ENCODE assay signal across 8 mouse cellular contexts in genomic region chr6:91712855-91713331, GRCm38 (mm10). TPM values are rescaled to one million over a fixed set of nuclear protein-coding genes. Genes with fewer than 3 reads are reported as not detected.
DNase-seq lines count a peak whose midpoint lies in the region; ATAC-seq and TF ChIP-seq lines count a peak whose summit lies in the region.

No protein-coding gene starts in this region.

- H3K4me2 ChIP-seq in hindbrain, postnatal 0 days (ENCODE audit: low read depth, low read length): no peak overlapping the region
- no peak overlapping the region for H3K4me2 ChIP-seq in lung, postnatal 0 days (replicated peaks; ENCODE audit: low read depth, low read length)
- H3K4me2 ChIP-seq in neural tube, embryonic 15.5 days: no peak overlapping the region

- no peak overlapping the region for H3K9ac ChIP-seq in hindbrain, postnatal 0 days (replicated peaks; ENCODE audit: low read length)
- H3K9ac ChIP-seq in lung, postnatal 0 days (replicated peaks; ENCODE audit: low read depth): no peak overlapping the region
- no peak overlapping the region for H3K9ac ChIP-seq in neural tube, embryonic 15.5 days (replicated peaks)

- H3K27ac ChIP-seq in hindbrain, postnatal 0 days: peak overlapping the region; percentile 48; the same call in 1 of the 2 replicates
- H3K27ac ChIP-seq in lung, postnatal 0 days (ENCODE audit: low read length): peak overlapping the region; percentile 65
- H3K27ac ChIP-seq in neural tube, embryonic 15.5 days (replicated peaks): peak overlapping the region; percentile 51; the same call in 1 of the 2 replicates

- H3K9me3 ChIP-seq in hindbrain, postnatal 0 days (ENCODE audit: low read length): no peaks in the 10 kb centered on the region
- H3K9me3 ChIP-seq in lung, postnatal 0 days (ENCODE audit: low read length): no peaks in the 10 kb centered on the region
- H3K9me3 ChIP-seq in neural tube, embryonic 15.5 days (replicated peaks): no peaks in the 10 kb centered on the region

- H3K36me3 ChIP-seq in hindbrain, postnatal 0 days (ENCODE audit: insufficient read depth, low read length): peaks cover 6% of the 10 kb centered on the region; the same call in 1 of the 2 replicates
- peaks cover 9% of the 10 kb centered on the region; the same call in 1 of the 2 replicates for H3K36me3 ChIP-seq in lung, postnatal 0 days (ENCODE audit: insufficient read depth, low read length)
- H3K36me3 ChIP-seq in neural tube, embryonic 15.5 days: peaks cover 9% of the 10 kb centered on the region; the same call in 1 of the 2 replicates

- peak; percentile 33; the same call in 1 of the 2 replicates for ATAC-seq in hindbrain, postnatal 0 days
- ATAC-seq in lung, postnatal 0 days: peak; percentile 91
- no peak for ATAC-seq in neural tube, embryonic 15.5 days (ENCODE audit: low FRiP score)
- no peak for ATAC-seq in cerebellum, adult (ENCODE audit: insufficient number of reproducible peaks, low FRiP score, low TSS enrichment)

- peak; percentile 90 for DNase-seq in layer of hippocampus, adult 9-11 months
- DNase-seq in layer of hippocampus, adult 8-10 months (ENCODE audit: low spot score in 2 of 2): no peak
- DNase-seq in adrenal gland, postnatal 36 days: peak; percentile 91
- peak; percentile 73 for DNase-seq in gastrocnemius, adult 18-20 months (ENCODE audit: low spot score)
- peak; percentile 39 for DNase-seq in hindbrain, postnatal 0 days (ENCODE audit: low spot score)
- peak; percentile 85 for DNase-seq in lung, postnatal 0 days (ENCODE audit: low spot score)

- peaks cover 18% of the 10 kb centered on the region; the same call in 1 of the 2 replicates for H3K4me1 ChIP-seq in hindbrain, postnatal 0 days (ENCODE audit: insufficient read depth, low read length)
- H3K4me1 ChIP-seq in lung, postnatal 0 days (ENCODE audit: insufficient read depth, low read depth, low read length): peaks cover 16% of the 10 kb centered on the region; the same call in 1 of the 2 replicates
- H3K4me1 ChIP-seq in neural tube, embryonic 15.5 days: peaks cover 33% of the 10 kb centered on the region

- no peak overlapping the region for H3K4me3 ChIP-seq in hindbrain, postnatal 0 days (ENCODE audit: low read length)
- no peak overlapping the region for H3K4me3 ChIP-seq in lung, postnatal 0 days (ENCODE audit: low read depth, low read length)
- no peak overlapping the region for H3K4me3 ChIP-seq in neural tube, embryonic 15.5 days (replicated peaks)

- WGBS in hindbrain, postnatal 0 days: 19% methylated on average over 10 of the region's 10 CpGs
- 9% methylated on average over 8 of the region's 10 CpGs for WGBS in lung, postnatal 0 days
- 9% methylated on average over 10 of the region's 10 CpGs for WGBS in neural tube, embryonic 15.5 days

- no peak for TF ChIP-seq CTCF in hindbrain, postnatal 0 days (IDR thresholded peaks at IDR 0.05; ENCODE audit: low read depth)
- TF ChIP-seq CTCF in lung, postnatal 0 days (IDR thresholded peaks at IDR 0.05): no peak

- H3K27me3 ChIP-seq in hindbrain, postnatal 0 days (ENCODE audit: insufficient read depth, low read length): no peaks in the 10 kb centered on the region
- H3K27me3 ChIP-seq in lung, postnatal 0 days (replicated peaks; ENCODE audit: insufficient read depth, low read length): no peaks in the 10 kb centered on the region
- H3K27me3 ChIP-seq in neural tube, embryonic 15.5 days (replicated peaks): no peaks in the 10 kb centered on the region

- TF ChIP-seq EP300 in lung, postnatal 0 days (IDR thresholded peaks at IDR 0.05): no peak

RNA-seq across cellular contexts. Expression of gene Slc6a6, which starts 29.0 kb away (rescaled TPM):
- 100 to 1,000 TPM; 142 to 166 (median 152) TPM for total RNA-seq in layer of hippocampus, adult 8-10 months (2022)
- 100 to 1,000 TPM; 331 to 678 TPM for total RNA-seq in adrenal gland, postnatal 36 days (2021)
- 10 to 100 TPM; 51.2 to 80.6 TPM for total RNA-seq in gastrocnemius, adult 18-20 months (2021)
- total RNA-seq in hindbrain, postnatal 0 days (2014; rRNA removed): 78.2 and 85.6 TPM in 2 replicates
- polyA plus RNA-seq in hindbrain, postnatal 0 days (2015; fragmentation: Nextera tagmentation; extraction: Ambion mirVana): 116 and 119 TPM in 2 replicates
- polyA plus RNA-seq in lung, postnatal 0 days (2015; fragmentation: Nextera tagmentation; extraction: Ambion mirVana): 92.6 and 119 TPM in 2 replicates
- polyA plus RNA-seq in neural tube, embryonic 15.5 days (2015; fragmentation: Nextera tagmentation; extraction: Ambion mirVana): 89.5 and 102 TPM in 2 replicates

Comparison
In these comparisons a context has a peak if more than half of its experiments do, and no peak if none do; other contexts are left out.
1. DNase-seq: peak in layer of hippocampus, adult 9-11 months (single experiment), adrenal gland, postnatal 36 days (2 of 2), gastrocnemius, adult 18-20 months (single experiment), hindbrain, postnatal 0 days (single experiment) and lung, postnatal 0 days (single experiment); none in layer of hippocampus, adult 8-10 months (0 of 2).
2. ATAC-seq: peak in hindbrain, postnatal 0 days (single experiment) and lung, postnatal 0 days (single experiment); none in neural tube, embryonic 15.5 days (single experiment) and cerebellum, adult (single experiment).
3. Peak in every context shown above with its lines, with median percentiles within 50 percentile points of each other: H3K27ac ChIP-seq.